Mouse (Mus musculus): ENCODE measurements around the gene Hdgfl3.

DNA sequence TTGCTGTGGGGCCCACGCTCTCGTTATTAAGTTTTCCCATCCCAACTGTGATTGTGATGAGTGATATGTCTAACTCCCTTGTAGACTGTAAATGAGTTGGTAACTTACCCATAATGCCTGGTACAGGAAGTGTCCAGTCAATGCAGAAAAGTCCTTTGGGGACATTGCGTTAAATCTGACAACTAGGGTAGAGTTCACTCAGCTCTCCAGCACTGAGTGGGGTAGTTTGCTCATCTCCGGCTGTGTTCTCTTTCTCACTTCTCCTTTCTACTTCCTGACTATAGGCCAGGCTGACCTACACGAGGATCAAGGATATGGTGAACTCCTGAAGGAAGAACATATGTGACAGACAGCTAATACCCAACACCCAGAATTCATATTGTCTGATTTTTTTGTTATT, 85.1 kb downstream of the Hdgfl3 start:
- TF ChIP-seq CTCF (IDR thresholded peaks at IDR 0.05; ENCODE audit: low read depth, low read length) (no peak), GATA1 (IDR thresholded peaks at IDR 0.05; ENCODE audit: borderline replicate concordance, low read length) (no peak), POLR2AphosphoS5 (IDR thresholded peaks at IDR 0.05; ENCODE audit: insufficient replicate concordance, low read depth, low read length) (no peak), GATA2 (IDR thresholded peaks at IDR 0.05; ENCODE audit: borderline replicate concordance, low read depth, low read length) (no peak)

Measured in G1E (cell line).